Mouse (Mus musculus): ENCODE measurements around the gene Filip1l.

GRCm38 (mm10) chr16:57438288-57438685, 85.4 kb downstream of the Filip1l start:
- no peak for TF ChIP-seq CTCF (IDR thresholded peaks at IDR 0.05; ENCODE audit: low read depth)
- no peak for TF ChIP-seq EP300 (optimal IDR thresholded peaks at IDR 0.05)
